Mouse (Mus musculus) lung, embryonic 16.5 days (tissue): Measurements from ENCODE around the gene Pidd1. TPM values are rescaled to one million over a fixed set of nuclear protein-coding genes. Genes with fewer than 3 reads are reported as not detected.

ENCODE experiments used
- ATAC-seq: fragments of 200-750 bp; cut with Nextera tagmentation; 2 replicates; pipeline ENCODE4 v1.8.0; 2017; ENCODE audit warnings: low read depth, mild to moderate bottlenecking, moderate library complexity
- H3K27ac ChIP-seq: fragments of 300-500 bp; sonication (generic); 2 replicates; pipeline ENCODE4 v1.5.1; 2014; ENCODE audit warnings: mild to moderate bottlenecking, control low read depth, low read length
- H3K27me3 ChIP-seq: fragments of 300-500 bp; sonication (generic); 2 replicates; pipeline ENCODE4 v1.6.1; 2014; ENCODE audit warnings: low read depth, low read length, mixed read lengths; ENCODE audit not compliant: control insufficient read depth, insufficient read depth
- H3K36me3 ChIP-seq: fragments of 300-500 bp; sonication (generic); 2 replicates; pipeline ENCODE4 v1.6.1; 2014; ENCODE audit warnings: low read length; ENCODE audit not compliant: control insufficient read depth, insufficient read depth
- H3K4me1 ChIP-seq: fragments of 300-500 bp; sonication (generic); replicated peaks from 2 replicates; pipeline ENCODE4 v1.6.1; 2014; ENCODE audit warnings: low read length, mixed read lengths; ENCODE audit not compliant: control insufficient read depth, insufficient read depth
- H3K4me2 ChIP-seq: fragments of 300-500 bp; sonication (generic); 2 replicates; pipeline ENCODE4 v1.6.1; 2014; ENCODE audit warnings: low read depth, low read length, control low read depth
- H3K4me3 ChIP-seq: fragments of 300-500 bp; sonication (generic); 2 replicates; pipeline ENCODE4 v1.5.1; 2014; ENCODE audit warnings: mild to moderate bottlenecking, low read length, control low read depth
- H3K9ac ChIP-seq: fragments of 300-500 bp; sonication (generic); 2 replicates; pipeline ENCODE4 v1.6.1; 2014; ENCODE audit warnings: low read length, control low read depth
- H3K9me3 ChIP-seq: fragments of 300-500 bp; sonication (generic); 2 replicates; pipeline ENCODE4 v1.6.1; 2016; ENCODE audit warnings: low read length; ENCODE audit not compliant: control insufficient read depth
- WGBS: fragments of 180-500 bp; shearing (Covaris S2); extraction: QIAGEN DNeasy Blood & Tissue Kit; methylation state at CpG from one replicate; pipeline ENCODE4 v1.1.7; 2014; 5-methylcytosine and 5-hydroxymethylcytosine counted together
- polyA plus RNA-seq: library from polyadenylated mRNA; unstranded; fragments of >200 nt; fragmentation: Nextera tagmentation; extraction: Ambion mirVana; gene quantifications from 2 replicates; pipeline ENCODE4 v1.2.1, GENCODE M21; 2015

Gene Pidd1
- polyA plus RNA-seq, result 14.4 and 15.4 TPM in 2 replicates

DNA sequence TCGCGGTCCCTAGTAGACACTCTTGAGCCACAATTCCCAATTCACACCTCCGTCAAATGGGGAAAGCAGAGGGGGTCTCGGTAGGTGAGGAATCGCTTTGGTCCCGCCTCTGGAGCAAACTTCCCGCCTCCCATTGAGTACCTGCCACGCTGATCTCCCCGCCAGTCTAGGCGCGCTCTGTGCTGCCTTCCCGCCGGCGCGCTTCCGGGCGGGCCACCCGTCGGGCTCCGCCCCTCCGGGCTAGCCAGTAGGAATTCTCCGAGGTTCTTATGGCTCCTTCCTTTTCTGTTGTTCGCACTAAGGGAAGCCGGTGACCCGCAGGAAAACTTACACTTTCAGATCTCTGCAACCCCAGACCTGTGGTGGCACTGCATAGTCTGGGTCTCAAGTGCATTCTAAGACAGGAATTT lies at the start of gene Pidd1:
Gene Pidd1, minus strand, starts transcription at position 198 of the 410 bp plus-strand sequence.
- WGBS, result under 1% methylated on average over 25 of the region's 25 CpGs
- peak; percentile 61 for ATAC-seq

DNA sequence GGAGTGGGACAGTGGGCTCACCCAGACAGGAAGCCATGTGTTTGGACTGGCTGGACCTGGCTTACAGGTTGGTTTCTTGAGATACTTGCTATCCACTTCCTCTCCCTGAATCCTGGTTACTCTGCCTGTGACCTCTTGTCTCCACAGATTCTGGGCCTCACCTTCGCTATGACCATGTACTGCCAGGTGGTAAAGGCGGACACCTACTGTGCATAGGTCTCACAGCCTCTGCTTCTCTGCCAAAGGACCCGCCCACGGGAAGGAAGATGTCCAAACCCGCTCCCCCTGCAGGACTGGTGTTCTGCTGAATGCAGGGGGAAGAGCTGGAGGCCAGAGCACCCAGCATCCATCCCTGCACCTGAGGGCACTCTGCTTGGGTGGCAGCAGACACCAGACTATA lies 48.9 kb upstream of the Pidd1 start:
- Histone ChIP-seq H3K9ac (no peak overlapping the region), H3K4me1 (no peaks in the 10 kb centered on the region), H3K9me3 (no peaks in the 10 kb centered on the region), H3K4me2 (no peak overlapping the region), H3K4me3 (no peak overlapping the region), H3K36me3 (peaks cover 5% of the 10 kb centered on the region), H3K27ac (no peak overlapping the region), H3K27me3 (no peaks in the 10 kb centered on the region)
- WGBS, result 81% methylated on average over 5 of the region's 5 CpGs
- no peak for ATAC-seq

More for the DNA sequence above, at the start of gene Pidd1:
- Histone ChIP-seq H3K4me2 (peak within 1 kb of the TSS; percentile 89), H3K27ac (peak within 1 kb of the TSS; percentile 79), H3K9ac (peak within 1 kb of the TSS; percentile 71), H3K4me3 (peak within 1 kb of the TSS; percentile 56), H3K9me3 (no peaks in the 10 kb centered on the region), H3K4me1 (peaks cover 36% of the 10 kb centered on the region), H3K27me3 (no peaks in the 10 kb centered on the region), H3K36me3 (peaks cover 6% of the 10 kb centered on the region)

DNA sequence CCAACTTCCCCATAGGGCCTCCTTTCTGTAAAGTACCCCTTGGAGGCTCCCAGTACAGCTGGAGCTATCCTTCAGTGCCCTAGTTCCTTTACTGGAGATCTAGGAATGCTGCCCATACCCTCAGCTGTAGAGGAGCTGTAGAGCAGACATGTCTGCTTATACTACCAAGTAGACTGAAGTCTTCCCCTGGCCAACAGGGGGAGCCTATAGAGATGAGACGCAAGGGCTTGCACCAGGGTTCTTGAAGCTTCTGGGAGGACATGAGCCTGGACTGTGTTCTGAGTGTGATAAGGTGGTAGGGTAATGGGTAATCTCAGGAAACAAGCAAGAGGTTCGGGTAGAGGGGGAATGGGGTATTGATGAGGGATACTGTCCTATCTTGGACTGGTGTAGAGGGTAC lies 47.3 kb upstream of the Pidd1 start:
- Histone ChIP-seq H3K9ac (no peak overlapping the region), H3K4me1 (no peaks in the 10 kb centered on the region), H3K36me3 (peaks cover 5% of the 10 kb centered on the region), H3K27me3 (no peaks in the 10 kb centered on the region), H3K9me3 (no peaks in the 10 kb centered on the region), H3K4me2 (no peak overlapping the region), H3K4me3 (no peak overlapping the region), H3K27ac (no peak overlapping the region)
- 77% methylated on average over 2 of the region's 2 CpGs for WGBS
- no peak for ATAC-seq

DNA sequence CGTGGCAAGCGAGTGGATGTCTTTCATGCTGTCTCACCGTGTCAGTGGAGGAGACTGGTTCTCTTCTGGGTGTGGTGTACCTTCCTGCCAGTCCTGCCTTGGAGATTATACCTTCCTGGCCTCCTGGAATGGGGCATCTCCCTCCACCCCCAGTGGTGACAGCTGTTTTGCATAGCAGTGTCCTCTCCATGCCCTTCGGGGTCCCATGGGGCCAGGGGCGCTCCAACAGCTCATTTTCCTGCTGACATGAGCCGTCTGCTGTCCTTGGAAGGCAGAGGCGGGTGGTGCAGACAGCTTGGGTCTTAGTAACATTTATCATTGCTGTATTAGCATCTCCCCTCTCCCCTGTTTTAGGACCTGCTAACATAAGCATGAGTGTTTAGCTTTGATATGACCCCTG lies 43.3 kb upstream of the Pidd1 start:
- no peaks in the 10 kb centered on the region; the same call in 1 of the 2 replicates for H3K36me3 ChIP-seq
- H3K9me3 ChIP-seq, result no peaks in the 10 kb centered on the region
- peaks cover 4% of the 10 kb centered on the region for H3K27me3 ChIP-seq
- peaks cover 8% of the 10 kb centered on the region for H3K4me1 ChIP-seq
- no peak overlapping the region for H3K27ac ChIP-seq
- no peak overlapping the region for H3K4me3 ChIP-seq
- no peak overlapping the region for H3K4me2 ChIP-seq
- ATAC-seq, result no peak
- 60% methylated on average over 7 of the region's 7 CpGs for WGBS
- no peak overlapping the region for H3K9ac ChIP-seq

DNA sequence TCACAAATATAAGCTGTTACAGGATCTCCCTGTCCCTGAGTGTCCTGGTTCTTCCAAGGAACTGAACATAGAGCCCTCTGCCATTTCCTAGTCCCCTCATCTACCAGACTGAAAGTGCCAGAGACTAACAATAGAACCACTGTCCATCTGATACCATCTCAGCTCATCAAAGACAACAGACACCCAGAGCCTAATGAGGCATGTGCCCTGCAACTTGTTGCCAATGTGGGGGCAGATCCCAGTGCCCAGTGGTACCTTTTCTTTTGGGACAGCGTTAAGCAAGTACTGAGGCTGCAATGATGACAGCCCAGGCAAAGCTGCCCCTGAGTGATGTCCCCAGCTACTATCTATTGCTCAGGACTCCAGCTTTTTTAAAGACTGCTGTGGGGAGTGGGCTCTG lies 42.4 kb upstream of the Pidd1 start:
- Histone ChIP-seq H3K27ac (no peak overlapping the region), H3K27me3 (peaks cover 4% of the 10 kb centered on the region), H3K36me3 (no peaks in the 10 kb centered on the region), H3K4me2 (no peak overlapping the region), H3K4me3 (no peak overlapping the region), H3K4me1 (peaks cover 15% of the 10 kb centered on the region), H3K9me3 (no peaks in the 10 kb centered on the region), H3K9ac (no peak overlapping the region)
- no peak for ATAC-seq
- 92% methylated on average over 1 of the region's 1 CpGs for WGBS

DNA sequence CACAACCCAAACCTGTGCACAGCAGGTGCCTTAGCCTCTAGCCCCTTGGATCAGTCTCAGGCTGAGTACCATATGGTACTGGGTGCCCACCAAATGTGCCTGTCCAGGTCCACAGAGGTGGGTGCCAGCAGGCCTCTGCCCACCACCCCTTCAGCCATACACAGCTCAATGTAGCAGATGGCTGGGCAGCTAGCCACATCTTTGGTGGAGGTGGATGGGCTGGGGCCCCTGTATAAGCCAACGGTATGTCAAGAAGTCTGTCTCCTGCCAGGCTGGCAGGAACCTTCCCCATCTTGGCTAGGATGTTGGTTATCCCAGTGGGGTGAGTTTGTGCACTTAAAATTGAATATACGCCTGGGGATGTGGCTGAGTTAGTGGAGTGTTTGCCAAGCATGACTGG lies 41.8 kb upstream of the Pidd1 start:
- no peaks in the 10 kb centered on the region for H3K36me3 ChIP-seq
- no peak overlapping the region for H3K9ac ChIP-seq
- peaks cover 19% of the 10 kb centered on the region for H3K4me1 ChIP-seq
- no peak overlapping the region for H3K4me2 ChIP-seq
- no peak for ATAC-seq
- 72% methylated on average over 2 of the region's 2 CpGs for WGBS
- no peak overlapping the region for H3K4me3 ChIP-seq
- H3K27me3 ChIP-seq, result peaks cover 4% of the 10 kb centered on the region
- no peak overlapping the region for H3K27ac ChIP-seq
- H3K9me3 ChIP-seq, result no peaks in the 10 kb centered on the region

DNA sequence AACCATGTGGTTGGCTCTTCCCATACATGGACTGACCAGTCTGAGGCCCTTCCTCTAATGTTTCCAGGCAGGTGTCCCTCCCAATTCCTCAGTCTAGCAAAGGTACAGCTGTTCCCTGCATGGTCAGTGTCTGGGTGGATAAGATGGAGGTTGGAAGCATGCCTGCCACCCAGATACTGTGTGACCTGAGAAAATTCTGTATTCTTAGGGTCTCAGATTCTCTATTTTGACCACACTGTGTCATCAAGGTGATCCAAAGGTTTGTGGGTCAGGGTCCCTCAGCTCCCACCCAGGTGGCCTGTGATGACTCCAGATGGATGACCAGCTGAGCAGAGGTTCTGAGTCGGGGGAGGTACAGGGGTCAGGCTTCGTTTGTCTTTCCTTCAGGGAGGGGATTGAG lies 41.4 kb upstream of the Pidd1 start:
- no peak overlapping the region for H3K9ac ChIP-seq
- no peak overlapping the region for H3K4me2 ChIP-seq
- H3K27ac ChIP-seq, result no peak overlapping the region
- no peaks in the 10 kb centered on the region for H3K9me3 ChIP-seq
- 61% methylated on average over 2 of the region's 2 CpGs for WGBS
- no peak overlapping the region for H3K4me3 ChIP-seq
- H3K36me3 ChIP-seq, result no peaks in the 10 kb centered on the region
- ATAC-seq, result no peak
- H3K27me3 ChIP-seq, result peaks cover 4% of the 10 kb centered on the region
- H3K4me1 ChIP-seq, result peaks cover 19% of the 10 kb centered on the region

DNA sequence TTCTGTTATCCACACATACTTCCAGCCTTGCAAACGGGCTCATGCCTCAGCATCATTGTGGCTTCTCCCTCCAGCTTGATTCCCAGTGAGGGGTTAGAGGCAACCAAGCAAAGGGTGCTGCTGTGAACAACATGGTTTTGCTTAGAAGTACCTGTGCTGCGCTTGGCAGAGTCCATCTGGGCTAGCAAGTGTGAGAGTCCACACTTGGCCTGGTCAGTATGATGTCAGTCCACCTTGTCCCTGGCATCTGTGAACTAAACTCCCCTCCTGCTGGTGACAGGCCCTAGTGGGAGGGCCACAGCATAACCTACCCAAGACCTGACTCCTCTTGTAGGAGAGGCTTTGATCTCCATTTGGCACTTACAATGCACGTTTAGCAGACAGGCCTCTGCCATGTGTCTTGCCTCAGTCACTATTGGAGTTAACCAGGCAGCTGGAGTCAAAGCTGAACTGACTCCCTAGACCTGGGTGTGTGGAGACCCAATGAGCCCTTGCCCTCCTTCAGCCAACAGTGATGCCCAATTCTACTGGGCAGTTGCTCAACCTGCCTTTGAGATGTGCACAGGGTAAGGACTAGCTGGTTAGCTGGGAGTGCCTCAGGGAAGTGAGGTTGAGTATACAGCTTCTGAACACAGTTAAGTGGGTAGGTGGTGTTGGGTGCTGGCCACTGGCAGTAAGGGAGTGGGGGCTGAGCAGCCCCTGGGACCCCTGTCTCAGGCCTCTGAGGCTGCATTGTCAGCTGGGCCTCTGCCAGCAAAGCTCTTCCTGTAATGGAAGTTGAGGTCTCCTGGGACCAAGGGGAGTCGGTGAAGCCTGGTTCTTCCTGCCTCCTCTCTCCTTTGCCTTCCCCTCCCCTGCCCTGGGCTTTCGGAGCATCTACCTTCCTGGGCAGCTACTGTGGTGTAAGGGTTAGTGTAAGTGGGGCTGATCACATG lies 40.6 kb upstream of the Pidd1 start:
- H3K4me3 ChIP-seq, result no peak overlapping the region
- peaks cover 19% of the 10 kb centered on the region for H3K4me1 ChIP-seq
- no peaks in the 10 kb centered on the region for H3K36me3 ChIP-seq
- ATAC-seq, result no peak
- no peak overlapping the region for H3K9ac ChIP-seq
- no peak overlapping the region for H3K27ac ChIP-seq
- H3K9me3 ChIP-seq, result no peaks in the 10 kb centered on the region
- H3K27me3 ChIP-seq, result peaks cover 4% of the 10 kb centered on the region
- WGBS, result 68% methylated on average over 5 of the region's 5 CpGs
- no peak overlapping the region for H3K4me2 ChIP-seq

DNA sequence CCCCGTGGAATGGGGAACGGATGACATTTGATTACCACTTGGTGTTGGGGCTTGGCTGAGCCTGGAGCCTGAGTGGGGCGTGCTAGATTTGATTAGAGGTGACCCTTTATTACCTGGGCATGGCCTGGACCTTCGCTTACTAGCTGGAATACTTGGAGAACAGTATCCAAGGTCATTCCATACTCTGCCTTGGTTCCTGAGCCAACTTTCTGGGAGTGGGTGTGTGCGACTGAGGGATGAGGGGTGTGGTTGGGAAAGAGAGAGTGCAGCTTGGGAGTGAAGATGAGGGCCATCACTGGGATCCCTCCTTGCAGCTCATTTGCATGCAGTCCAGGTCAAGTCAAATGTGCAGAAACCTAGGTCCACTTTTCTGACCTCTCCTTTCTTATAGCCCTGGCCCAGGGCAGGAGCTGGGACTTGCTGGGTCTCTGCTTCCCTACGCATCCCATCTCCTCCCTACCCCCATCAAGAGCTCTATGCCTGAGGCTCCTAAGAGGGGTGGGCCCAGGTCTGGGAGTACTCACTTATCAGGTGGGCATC lies 39.4 kb upstream of the Pidd1 start:
- ATAC-seq, result no peak
- Histone ChIP-seq H3K27me3 (peaks cover 4% of the 10 kb centered on the region), H3K4me1 (peaks cover 23% of the 10 kb centered on the region), H3K4me3 (no peak overlapping the region), H3K27ac (no peak overlapping the region), H3K9ac (no peak overlapping the region), H3K4me2 (no peak overlapping the region), H3K9me3 (no peaks in the 10 kb centered on the region), H3K36me3 (no peaks in the 10 kb centered on the region)
- 82% methylated on average over 6 of the region's 6 CpGs for WGBS
